Mouse (Mus musculus): Measurements from ENCODE around the gene Alg6. TPM values are rescaled to one million over a fixed set of nuclear protein-coding genes. Genes with fewer than 3 reads are reported as not detected.

Gene Alg6
- total RNA-seq, 2 experiments from 2014 or later = 6.7 to 6.8 TPM

Other genes starting within 250 kb of the Alg6 start
- under 1 TPM; 0.60 to 0.98 TPM for gene Foxd3, start 59.4 kb upstream of the Alg6 start, total RNA-seq (2021)
- gene Efcab7, start 113.5 kb downstream of the Alg6 start, total RNA-seq (2021) = 1 to 10 TPM; 1.7 to 3.1 TPM
- gene Pgm1, start 213.8 kb downstream of the Alg6 start, total RNA-seq (2021) = 100 to 1,000 TPM; 235 to 244 TPM
- gene Itgb3bp, start 214.1 kb downstream of the Alg6 start, total RNA-seq (2021) = 1 to 10 TPM; 6.1 to 6.6 TPM